Mouse (Mus musculus) embryonic facial prominence, embryonic 14.5 days (tissue): Measurements from ENCODE around the gene Nek10. TPM values are rescaled to one million over a fixed set of nuclear protein-coding genes. Genes with fewer than 3 reads are reported as not detected.
"Not testable (repeated sequence)": the region's sequence is repeated elsewhere in the genome, so short reads cannot be mapped to it uniquely, and the experiment has no call there.

ENCODE experiments used
- ATAC-seq: fragments of 200-750 bp; cut with Nextera tagmentation; 2 replicates; pipeline ENCODE4 v1.8.0; 2017; ENCODE audit warnings: low read depth, moderate number of reproducible peaks, moderate TSS enrichment
- DNase-seq: peaks from one replicate; pipeline ENCODE4 v3.0.0-alpha.2; 2015; ENCODE audit warnings: low spot score
- H3K27ac ChIP-seq: fragments of 300-500 bp; sonication (generic); replicated peaks from 2 replicates; pipeline ENCODE4 v1.5.1; 2014; ENCODE audit warnings: low read depth, mild to moderate bottlenecking, low read length, moderate library complexity
- H3K27me3 ChIP-seq: fragments of 300-500 bp; sonication (generic); replicated peaks from 2 replicates; pipeline ENCODE4 v1.6.1; 2014; ENCODE audit warnings: low read length; ENCODE audit not compliant: control insufficient read depth, insufficient read depth
- H3K36me3 ChIP-seq: fragments of 300-500 bp; sonication (generic); 2 replicates; pipeline ENCODE4 v1.6.1; 2014; ENCODE audit warnings: low read length, mixed read lengths; ENCODE audit not compliant: control insufficient read depth, insufficient read depth
- H3K4me1 ChIP-seq: fragments of 300-500 bp; sonication (generic); 2 replicates; pipeline ENCODE4 v1.6.1; 2014; ENCODE audit warnings: antibody characterized with exemption, low read length; ENCODE audit not compliant: control insufficient read depth, insufficient read depth
- H3K4me2 ChIP-seq: fragments of 300-500 bp; sonication (generic); 2 replicates; pipeline ENCODE4 v1.6.1; 2014; ENCODE audit warnings: low read depth, mild to moderate bottlenecking, low read length, moderate library complexity, mixed read lengths
- H3K4me3 ChIP-seq: fragments of 300-500 bp; sonication (generic); 2 replicates; pipeline ENCODE4 v1.5.1; 2014; ENCODE audit warnings: low read depth, mild to moderate bottlenecking, low read length
- H3K9ac ChIP-seq: fragments of 300-500 bp; sonication (generic); 2 replicates; pipeline ENCODE4 v1.6.1; 2014; ENCODE audit warnings: low read depth, mild to moderate bottlenecking, low read length, moderate library complexity, mixed read lengths
- H3K9me3 ChIP-seq: fragments of 300-500 bp; sonication (generic); 2 replicates; pipeline ENCODE4 v1.6.1; 2016; ENCODE audit warnings: low read length; ENCODE audit not compliant: control insufficient read depth
- WGBS: fragments of 180-500 bp; shearing (Covaris S2); extraction: QIAGEN DNeasy Blood & Tissue Kit; methylation state at CpG from one replicate; pipeline ENCODE4 v1.1.7; 2014; 5-methylcytosine and 5-hydroxymethylcytosine counted together
- polyA plus RNA-seq: library from polyadenylated mRNA; unstranded; fragments of >200 nt; fragmentation: Nextera tagmentation; extraction: Ambion mirVana; gene quantifications from 2 replicates; pipeline ENCODE4 v1.2.1, GENCODE M21; 2014

Gene Nek10
- polyA plus RNA-seq, 1 experiment from 2014 or later = 0.58 TPM

- Histone ChIP-seq H3K27me3 (no peaks in the 10 kb centered on the region), H3K4me2 (no peak overlapping the region), H3K4me1 (no peaks in the 10 kb centered on the region), H3K27ac (no peak overlapping the region), H3K36me3 (no peaks in the 10 kb centered on the region), H3K9me3 (no peaks in the 10 kb centered on the region), H3K4me3 (no peak overlapping the region), H3K9ac (no peak overlapping the region)
- peak; percentile 81 for DNase-seq
- WGBS = 41% methylated on average over 11 of the region's 11 CpGs
- ATAC-seq = peak; percentile 78
Measured at GRCm38 (mm10) chr14:14984710-14985647, 181.8 kb downstream of the Nek10 start.

- no peaks in the 10 kb centered on the region for H3K9me3 ChIP-seq
- ATAC-seq (no peak), DNase-seq (no peak)
- no peaks in the 10 kb centered on the region for H3K4me1 ChIP-seq
- no peaks in the 10 kb centered on the region for H3K36me3 ChIP-seq
- H3K9ac ChIP-seq = no peak overlapping the region
- H3K27me3 ChIP-seq = no peaks in the 10 kb centered on the region
- H3K27ac ChIP-seq = no peak overlapping the region
- H3K4me3 ChIP-seq = no peak overlapping the region
- WGBS = 38% methylated on average over 1 of the region's 1 CpGs
- H3K4me2 ChIP-seq = no peak overlapping the region
Measured at GRCm38 (mm10) chr14:14987403-14987802, 184.2 kb downstream of the Nek10 start.

DNA sequence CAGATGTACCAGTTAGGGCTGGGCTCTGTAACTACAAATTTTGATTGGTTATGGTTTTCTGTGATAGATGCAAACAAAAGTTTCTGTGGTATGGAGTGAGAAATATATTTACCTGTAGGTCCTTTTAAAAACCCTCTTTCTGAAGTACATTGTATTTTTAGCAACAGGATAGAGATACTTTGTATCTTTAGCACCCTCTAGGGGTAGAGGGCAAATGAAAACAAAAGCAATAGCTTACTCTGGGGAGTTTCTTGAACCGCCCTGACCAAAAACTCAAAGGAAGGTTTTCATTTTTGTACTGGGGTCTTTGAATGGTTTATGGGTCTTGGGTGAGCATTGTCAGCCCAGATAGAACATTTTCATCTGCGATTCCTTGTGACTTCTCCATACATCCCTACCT lies 188.4 kb downstream of the Nek10 start:
- Histone ChIP-seq H3K9ac (no peak overlapping the region), H3K27me3 (no peaks in the 10 kb centered on the region), H3K4me2 (no peak overlapping the region), H3K36me3 (no peaks in the 10 kb centered on the region), H3K9me3 (no peaks in the 10 kb centered on the region), H3K27ac (no peak overlapping the region), H3K4me1 (no peaks in the 10 kb centered on the region), H3K4me3 (no peak overlapping the region)
- no peak for ATAC-seq
- 85% methylated on average over 2 of the region's 2 CpGs for WGBS
- no peak for DNase-seq

- Histone ChIP-seq H3K27ac (no peak overlapping the region), H3K27me3 (no peaks in the 10 kb centered on the region), H3K36me3 (no peaks in the 10 kb centered on the region), H3K9ac (no peak overlapping the region), H3K4me2 (no peak overlapping the region), H3K4me3 (no peak overlapping the region), H3K9me3 (no peaks in the 10 kb centered on the region), H3K4me1 (no peaks in the 10 kb centered on the region)
- no peak for DNase-seq
- ATAC-seq = no peak
- WGBS = 68% methylated on average over 4 of the region's 4 CpGs
Measured at GRCm38 (mm10) chr14:15011408-15011807, 208.2 kb downstream of the Nek10 start.

DNA sequence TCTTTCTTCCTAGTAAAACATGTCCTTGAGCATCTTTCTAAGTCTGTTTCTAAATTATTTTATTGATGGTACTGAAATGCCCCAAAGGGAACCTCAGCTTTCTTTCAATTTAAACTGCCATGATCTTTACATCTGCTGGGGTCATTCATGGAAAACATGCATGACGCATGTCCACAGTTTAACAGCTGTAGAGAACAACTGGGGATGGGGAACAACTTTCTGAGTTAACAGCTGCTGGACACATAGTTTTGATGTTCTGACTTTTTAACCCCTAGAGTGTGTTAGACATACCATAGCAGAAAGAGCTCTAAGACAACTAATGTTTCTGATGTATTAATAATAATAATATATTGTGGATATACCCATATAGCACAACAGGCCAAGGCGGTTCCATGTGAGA lies 211.6 kb downstream of the Nek10 start:
- Histone ChIP-seq H3K4me2 (no peak overlapping the region), H3K27me3 (no peaks in the 10 kb centered on the region), H3K27ac (no peak overlapping the region), H3K9ac (no peak overlapping the region), H3K9me3 (0 out of 2 replicates have a peak, but pooled peaks cover 6% of the 10 kb centered on the region), H3K4me1 (no peaks in the 10 kb centered on the region), H3K4me3 (no peak overlapping the region), H3K36me3 (no peaks in the 10 kb centered on the region)
- peak; percentile 69 for DNase-seq
- 68% methylated on average over 2 of the region's 2 CpGs for WGBS
- ATAC-seq = no peak

- ATAC-seq, H3K4me1 ChIP-seq, H3K9ac ChIP-seq, H3K27me3 ChIP-seq, H3K36me3 ChIP-seq, H3K4me3 ChIP-seq, H3K27ac ChIP-seq, H3K4me2 ChIP-seq, DNase-seq: not testable (repeated sequence)
- WGBS = 86% methylated on average over 4 of the region's 4 CpGs
- peaks cover 11% of the 10 kb centered on the region; the same call in 1 of the 2 replicates for H3K9me3 ChIP-seq
Measured at GRCm38 (mm10) chr14:15030626-15031025, 227.4 kb downstream of the Nek10 start.

DNA sequence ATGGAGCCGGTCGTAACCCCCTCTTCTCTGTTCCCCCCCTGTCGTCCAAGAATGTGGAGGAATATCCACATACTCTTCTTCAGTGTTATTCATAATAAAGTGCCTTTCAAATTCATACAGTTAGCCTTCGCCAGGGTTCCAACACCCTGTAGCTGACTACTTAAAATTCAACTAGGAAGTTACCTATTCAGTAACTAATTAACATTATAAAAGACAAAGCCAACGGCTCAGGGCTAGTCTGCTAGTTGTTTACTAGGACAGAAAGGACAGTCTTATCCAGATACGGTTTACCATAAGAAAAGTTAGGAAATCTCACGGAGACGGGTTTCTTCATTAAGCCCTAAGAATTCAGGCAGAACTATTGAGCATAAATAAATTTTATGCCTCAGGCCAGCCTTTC lies 231.4 kb downstream of the Nek10 start:
- not testable (repeated sequence) for H3K27ac ChIP-seq, H3K36me3 ChIP-seq, ATAC-seq, H3K9me3 ChIP-seq, DNase-seq, H3K9ac ChIP-seq, H3K4me2 ChIP-seq, H3K4me1 ChIP-seq, H3K4me3 ChIP-seq, H3K27me3 ChIP-seq
- WGBS = 83% methylated on average over 8 of the region's 8 CpGs

GRCm38 (mm10) chr14:15048186-15048585 lies 245.0 kb downstream of the Nek10 start:
- no peak overlapping the region for H3K4me3 ChIP-seq
- WGBS = 34% methylated on average over 4 of the region's 4 CpGs
- DNase-seq (peak; percentile 65), ATAC-seq (peak; percentile 67)
- H3K27ac ChIP-seq = no peak overlapping the region
- no peak overlapping the region for H3K9ac ChIP-seq
- H3K36me3 ChIP-seq = no peaks in the 10 kb centered on the region
- H3K9me3 ChIP-seq = no peaks in the 10 kb centered on the region
- H3K27me3 ChIP-seq = no peaks in the 10 kb centered on the region
- no peaks in the 10 kb centered on the region for H3K4me1 ChIP-seq
- no peak overlapping the region for H3K4me2 ChIP-seq

DNA sequence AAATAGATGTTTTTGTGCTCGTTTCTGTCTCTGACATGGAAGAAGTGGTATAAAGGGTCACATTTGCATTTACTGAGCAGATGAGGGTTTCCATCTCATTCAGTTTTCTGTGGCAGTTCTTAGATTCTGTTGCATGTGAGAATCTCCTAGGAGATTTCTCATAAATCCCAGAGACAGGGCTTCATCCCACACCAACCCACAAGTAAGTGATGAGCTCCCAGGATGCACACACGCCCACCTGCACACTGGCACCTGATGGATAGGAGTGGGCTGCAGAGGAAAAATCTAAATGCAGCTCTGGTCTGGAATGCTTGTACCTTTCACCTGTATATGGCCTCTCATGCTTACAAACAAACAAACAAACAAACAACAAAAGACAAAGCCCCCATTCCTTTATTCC lies 258.3 kb downstream of the Nek10 start:
- Histone ChIP-seq H3K4me3 (no peak overlapping the region), H3K9ac (no peak overlapping the region), H3K4me2 (no peak overlapping the region), H3K27me3 (no peaks in the 10 kb centered on the region), H3K9me3 (no peaks in the 10 kb centered on the region), H3K4me1 (peaks cover 9% of the 10 kb centered on the region), H3K36me3 (no peaks in the 10 kb centered on the region), H3K27ac (no peak overlapping the region)
- 78% methylated on average over 2 of the region's 2 CpGs for WGBS
- no peak for DNase-seq
- ATAC-seq = no peak
